Mouse (Mus musculus) neural tube, embryonic 12.5 days (tissue): ENCODE results near the gene Maco1. TPM values are rescaled to one million over a fixed set of nuclear protein-coding genes. Genes with fewer than 3 reads are reported as not detected.
"Not testable (repeated sequence)": the region's sequence is repeated elsewhere in the genome, so short reads cannot be mapped to it uniquely, and the experiment has no call there.

ENCODE experiments used
- ATAC-seq: fragments of 200-750 bp; cut with Nextera tagmentation; 2 replicates; pipeline ENCODE4 v1.8.0; 2017; ENCODE audit warnings: low read depth, mild to moderate bottlenecking, moderate TSS enrichment, moderate library complexity; ENCODE audit not compliant: low FRiP score
- H3K27ac ChIP-seq: fragments of 300-500 bp; sonication (generic); 2 replicates; pipeline ENCODE4 v1.5.1; 2016
- H3K27me3 ChIP-seq: fragments of 300-500 bp; sonication (generic); replicated peaks from 2 replicates; pipeline ENCODE4 v1.6.1; 2016; ENCODE audit warnings: mild to moderate bottlenecking
- H3K36me3 ChIP-seq: fragments of 300-500 bp; sonication (generic); 2 replicates; pipeline ENCODE4 v1.6.1; 2016; ENCODE audit warnings: mild to moderate bottlenecking
- H3K4me1 ChIP-seq: fragments of 300-500 bp; sonication (generic); 2 replicates; pipeline ENCODE4 v1.6.1; 2016
- H3K4me2 ChIP-seq: fragments of 300-500 bp; sonication (generic); replicated peaks from 2 replicates; pipeline ENCODE4 v1.6.1; 2016; ENCODE audit warnings: mild to moderate bottlenecking
- H3K4me3 ChIP-seq: fragments of 300-500 bp; sonication (generic); 2 replicates; pipeline ENCODE4 v1.5.1; 2016
- H3K9ac ChIP-seq: fragments of 300-500 bp; sonication (generic); 2 replicates; pipeline ENCODE4 v1.6.1; 2016; ENCODE audit warnings: mild to moderate bottlenecking
- H3K9me3 ChIP-seq: fragments of 300-500 bp; sonication (generic); 2 replicates; pipeline ENCODE4 v1.6.1; 2016; ENCODE audit warnings: mild to moderate bottlenecking
- WGBS: fragments of 180-500 bp; shearing (Covaris S2); methylation state at CpG from one replicate; pipeline ENCODE4 v1.1.7; 2016; 5-methylcytosine and 5-hydroxymethylcytosine counted together
- polyA plus RNA-seq: library from polyadenylated mRNA; unstranded; fragments of >200 nt; fragmentation: Nextera tagmentation; extraction: Ambion mirVana; gene quantifications from 2 replicates; pipeline ENCODE4 v1.2.1, GENCODE M21; 2016

Maco1 gene
- polyA plus RNA-seq, 1 experiment from 2014 or later, result 92.8 TPM

DNA sequence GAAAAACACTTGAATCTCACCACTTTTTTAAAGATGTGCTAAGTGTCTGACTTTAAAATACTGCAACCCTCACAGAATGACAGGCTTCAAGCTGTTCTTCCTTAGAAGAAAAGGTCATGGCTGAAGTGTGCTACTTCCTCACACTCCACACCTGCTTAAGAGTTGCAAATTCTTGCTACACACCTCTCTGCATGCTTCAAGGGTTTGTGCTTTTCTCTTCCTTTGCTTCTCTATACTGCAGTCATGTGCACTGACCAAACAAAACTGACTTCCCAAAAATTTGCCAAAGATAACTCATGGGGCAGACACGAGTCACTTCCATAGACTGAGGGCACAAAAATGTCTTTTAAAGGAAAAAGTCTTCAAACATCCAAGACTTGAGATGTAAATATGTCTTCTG, 14.9 kb downstream of the Maco1 start:
- Histone ChIP-seq H3K27me3 (no peaks in the 10 kb centered on the region), H3K36me3 (peaks cover 9% of the 10 kb centered on the region), H3K27ac (no peak overlapping the region), H3K4me3 (no peak overlapping the region), H3K4me2 (no peak overlapping the region), H3K4me1 (no peaks in the 10 kb centered on the region), H3K9me3 (no peaks in the 10 kb centered on the region), H3K9ac (no peak overlapping the region)
- ATAC-seq, result no peak
- 80% methylated on average over 1 of the region's 1 CpGs for WGBS

DNA sequence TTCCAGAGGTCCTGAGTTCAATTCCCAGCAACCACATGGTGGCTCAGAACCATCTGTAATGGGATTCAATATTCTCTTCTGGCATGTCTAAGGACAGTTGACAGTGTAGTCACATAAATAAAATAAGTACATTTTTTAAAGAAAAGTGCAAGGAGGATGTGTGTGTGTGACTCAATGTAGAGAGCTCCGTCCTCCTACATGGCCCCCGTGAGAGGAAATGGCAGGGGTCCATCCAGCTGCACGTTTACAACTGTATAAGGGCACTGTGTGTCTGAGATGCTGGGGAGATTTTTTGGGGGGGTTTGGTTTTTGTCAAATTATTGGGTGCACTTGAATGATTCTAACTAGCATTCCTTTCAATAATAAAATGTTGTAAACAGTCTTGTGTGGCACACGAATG, 17.7 kb downstream of the Maco1 start:
- ATAC-seq, result no peak
- whole genome bisulfite sequencing, result 88% methylated on average over 4 of the region's 4 CpGs
- peaks cover 24% of the 10 kb centered on the region for H3K36me3 ChIP-seq
- no peak overlapping the region for H3K27ac ChIP-seq
- no peaks in the 10 kb centered on the region for H3K4me1 ChIP-seq
- no peak overlapping the region for H3K4me2 ChIP-seq
- H3K4me3 ChIP-seq, result no peak overlapping the region
- no peaks in the 10 kb centered on the region for H3K27me3 ChIP-seq
- no peak overlapping the region for H3K9ac ChIP-seq
- H3K9me3 ChIP-seq, result no peaks in the 10 kb centered on the region

- Histone ChIP-seq H3K4me1 (no peaks in the 10 kb centered on the region), H3K9me3 (no peaks in the 10 kb centered on the region), H3K36me3 (peaks cover 44% of the 10 kb centered on the region), H3K4me3 (no peak overlapping the region), H3K4me2 (no peak overlapping the region), H3K9ac (no peak overlapping the region), H3K27me3 (no peaks in the 10 kb centered on the region), H3K27ac (no peak overlapping the region)
- 98% methylated on average over 3 of the region's 3 CpGs for WGBS
- no peak for ATAC-seq
These were observed 21.2 kb downstream of the Maco1 start for GRCm38 (mm10) chr4:134831934-134832333.

DNA sequence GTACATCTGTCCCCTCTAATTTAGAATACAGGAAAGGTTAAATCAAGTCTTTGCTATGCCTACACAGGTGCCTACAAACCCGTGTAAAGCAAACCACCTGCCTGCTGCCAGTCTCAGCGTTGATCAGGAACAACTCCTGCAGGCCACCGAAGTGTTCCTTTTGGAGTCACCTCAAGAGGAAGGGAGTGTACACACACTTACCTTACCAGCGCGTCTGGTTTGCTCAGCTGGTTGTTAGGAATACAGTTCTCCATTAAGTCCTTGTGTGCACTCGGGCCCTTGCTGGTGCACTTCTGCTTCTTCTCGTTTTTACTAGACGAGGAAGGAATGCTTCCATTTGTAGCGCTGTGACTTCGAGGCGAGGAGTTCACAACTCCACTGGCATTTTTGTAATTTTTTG, 25.3 kb downstream of the Maco1 start:
- 92% methylated on average over 11 of the region's 11 CpGs for WGBS
- ATAC-seq, result no peak
- Histone ChIP-seq H3K27me3 (no peaks in the 10 kb centered on the region), H3K4me1 (no peaks in the 10 kb centered on the region), H3K9ac (no peak overlapping the region), H3K36me3 (peaks cover 49% of the 10 kb centered on the region), H3K4me2 (no peak overlapping the region), H3K27ac (no peak overlapping the region), H3K4me3 (no peak overlapping the region), H3K9me3 (no peaks in the 10 kb centered on the region)

DNA sequence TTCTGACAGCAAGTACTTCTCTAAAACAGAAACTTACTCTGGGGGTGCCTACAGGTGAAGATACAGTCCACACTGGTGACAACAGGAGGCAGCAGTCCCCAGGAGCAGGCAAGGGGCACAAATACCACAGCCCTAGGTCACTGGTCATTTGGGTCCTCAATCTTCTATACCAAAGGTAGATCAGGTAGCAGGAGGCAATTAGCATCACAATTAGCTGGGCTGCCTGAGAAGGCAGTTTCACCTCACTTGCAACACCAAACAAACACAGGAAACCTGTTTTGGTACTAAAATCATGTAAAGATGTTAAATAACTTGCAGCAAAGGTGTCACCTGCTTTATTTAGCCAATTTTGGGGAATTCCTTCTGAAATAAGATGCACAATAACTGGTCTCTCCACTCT, 26.8 kb downstream of the Maco1 start:
- Histone ChIP-seq H3K36me3 (peaks cover 43% of the 10 kb centered on the region), H3K9me3 (no peaks in the 10 kb centered on the region), H3K4me3 (no peak overlapping the region), H3K4me1 (no peaks in the 10 kb centered on the region), H3K9ac (no peak overlapping the region), H3K4me2 (no peak overlapping the region), H3K27ac (no peak overlapping the region), H3K27me3 (no peaks in the 10 kb centered on the region)
- ATAC-seq, result no peak

- not testable (repeated sequence) for H3K4me2 ChIP-seq, H3K4me3 ChIP-seq, H3K9me3 ChIP-seq, H3K27ac ChIP-seq, H3K4me1 ChIP-seq, ATAC-seq, H3K27me3 ChIP-seq, H3K9ac ChIP-seq
- H3K36me3 ChIP-seq, result peaks cover 40% of the 10 kb centered on the region
- WGBS, result 94% methylated on average over 11 of the region's 11 CpGs
These were observed 27.3 kb downstream of the Maco1 start for GRCm38 (mm10) chr4:134825864-134826263.

GRCm38 (mm10) chr4:134823560-134823959, 29.6 kb downstream of the Maco1 start:
- Histone ChIP-seq H3K36me3 (peaks cover 34% of the 10 kb centered on the region), H3K27me3 (no peaks in the 10 kb centered on the region), H3K9ac (no peak overlapping the region), H3K4me1 (no peaks in the 10 kb centered on the region), H3K9me3 (no peaks in the 10 kb centered on the region), H3K4me2 (no peak overlapping the region), H3K27ac (no peak overlapping the region), H3K4me3 (no peak overlapping the region)
- 74% methylated on average over 2 of the region's 2 CpGs for WGBS
- ATAC-seq, result no peak

- Histone ChIP-seq H3K27me3 (no peaks in the 10 kb centered on the region), H3K9ac (no peak overlapping the region), H3K4me3 (no peak overlapping the region), H3K36me3 (peaks cover 19% of the 10 kb centered on the region; the same call in 1 of the 2 replicates), H3K4me1 (no peaks in the 10 kb centered on the region), H3K9me3 (no peaks in the 10 kb centered on the region), H3K27ac (no peak overlapping the region), H3K4me2 (no peak overlapping the region)
- ATAC-seq, result no peak
- 88% methylated on average over 1 of the region's 1 CpGs for WGBS
These were observed 32.1 kb downstream of the Maco1 start for GRCm38 (mm10) chr4:134821061-134821460.

- Histone ChIP-seq H3K4me1 (no peaks in the 10 kb centered on the region), H3K27me3 (no peaks in the 10 kb centered on the region), H3K27ac (no peak overlapping the region), H3K4me3 (no peak overlapping the region), H3K9me3 (no peaks in the 10 kb centered on the region), H3K4me2 (no peak overlapping the region), H3K36me3 (peaks cover 17% of the 10 kb centered on the region; the same call in 1 of the 2 replicates), H3K9ac (no peak overlapping the region)
- 88% methylated on average over 4 of the region's 4 CpGs for WGBS
- ATAC-seq, result no peak
These were observed 35.4 kb downstream of the Maco1 start for GRCm38 (mm10) chr4:134817706-134818105.

DNA sequence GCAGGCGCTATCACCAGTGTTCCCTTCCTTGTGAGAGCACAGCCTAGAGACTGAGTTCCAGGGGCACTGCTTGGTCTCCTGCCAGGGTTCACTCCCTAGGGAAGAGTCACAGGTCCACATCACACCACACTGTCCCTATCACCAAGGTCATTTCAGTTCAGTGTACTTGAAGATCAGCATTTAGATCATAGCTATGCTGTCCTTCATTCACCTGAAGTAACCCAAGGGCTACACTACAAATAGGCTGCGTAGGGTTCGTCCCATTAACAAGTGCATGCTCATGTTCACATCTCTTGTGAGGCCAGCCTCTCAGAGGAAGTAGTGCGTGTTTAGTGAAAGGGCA, 38.9 kb downstream of the Maco1 start:
- ATAC-seq, result no peak
- H3K4me1 ChIP-seq, result no peaks in the 10 kb centered on the region
- no peaks in the 10 kb centered on the region for H3K9me3 ChIP-seq
- H3K9ac ChIP-seq, result no peak overlapping the region
- no peak overlapping the region for H3K4me3 ChIP-seq
- H3K27ac ChIP-seq, result no peak overlapping the region
- H3K4me2 ChIP-seq, result no peak overlapping the region
- WGBS, result 91% methylated on average over 4 of the region's 4 CpGs
- H3K27me3 ChIP-seq, result no peaks in the 10 kb centered on the region
- peaks cover 47% of the 10 kb centered on the region for H3K36me3 ChIP-seq

- Histone ChIP-seq H3K4me3 (no peak overlapping the region), H3K27me3 (no peaks in the 10 kb centered on the region), H3K27ac (no peak overlapping the region), H3K36me3 (peaks cover 50% of the 10 kb centered on the region), H3K9me3 (no peaks in the 10 kb centered on the region), H3K4me1 (no peaks in the 10 kb centered on the region), H3K9ac (no peak overlapping the region), H3K4me2 (no peak overlapping the region)
- 91% methylated on average over 17 of the region's 17 CpGs for WGBS
- ATAC-seq, result no peak
These were observed 39.5 kb downstream of the Maco1 start for GRCm38 (mm10) chr4:134813406-134814228.

DNA sequence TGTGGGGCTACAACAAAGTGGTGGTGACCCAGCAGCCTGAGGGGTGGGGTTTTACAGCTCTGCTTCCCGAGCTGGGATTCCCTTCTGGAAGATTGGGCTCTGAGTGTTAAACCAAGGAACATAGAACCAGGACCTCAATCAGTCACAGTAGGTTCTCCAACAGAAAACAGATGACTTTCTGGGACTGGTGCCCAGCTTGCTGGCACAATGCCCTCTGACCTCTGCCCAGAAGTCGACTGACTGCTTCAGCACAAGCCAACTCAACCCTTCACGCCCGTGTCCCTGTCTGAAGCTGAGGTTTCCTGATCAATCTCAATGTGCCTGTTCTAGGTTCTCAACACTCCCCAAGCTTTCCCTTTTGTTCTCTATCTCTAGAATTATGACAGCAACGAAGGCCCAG, 48.4 kb downstream of the Maco1 start:
- Histone ChIP-seq H3K27me3 (no peaks in the 10 kb centered on the region), H3K36me3 (peaks cover 88% of the 10 kb centered on the region), H3K4me2 (no peak overlapping the region), H3K9ac (no peak overlapping the region), H3K4me3 (no peak overlapping the region), H3K27ac (no peak overlapping the region), H3K9me3 (no peaks in the 10 kb centered on the region), H3K4me1 (no peaks in the 10 kb centered on the region)
- ATAC-seq, result no peak
- WGBS, result 86% methylated on average over 5 of the region's 5 CpGs

- ATAC-seq, result no peak
- no peaks in the 10 kb centered on the region for H3K27me3 ChIP-seq
- peaks cover 70% of the 10 kb centered on the region for H3K36me3 ChIP-seq
- H3K4me3 ChIP-seq, result no peak overlapping the region
- no peaks in the 10 kb centered on the region for H3K9me3 ChIP-seq
- no peaks in the 10 kb centered on the region for H3K4me1 ChIP-seq
- no peak overlapping the region for H3K9ac ChIP-seq
- 92% methylated on average over 3 of the region's 3 CpGs for WGBS
- H3K27ac ChIP-seq, result no peak overlapping the region
- no peak overlapping the region for H3K4me2 ChIP-seq
These were observed 50.4 kb downstream of the Maco1 start for GRCm38 (mm10) chr4:134802765-134803164.
